Mouse (Mus musculus): ENCODE measurements around the gene Zkscan14. TPM values are rescaled to one million over a fixed set of nuclear protein-coding genes. Genes with fewer than 3 reads are reported as not detected.
"Not testable (repeated sequence)": the region's sequence is repeated elsewhere in the genome, so short reads cannot be mapped to it uniquely, and the experiment has no call there.

Gene Zkscan14
- 10 to 100 TPM in 1 of 2 experiments, 1 to 10 TPM in 1; 9.2 to 10.4 TPM for total RNA-seq (2021)
- long read RNA-seq, experiment 1, transcript Zkscan14-201 (3 exons, 1,967 nt), result major isoform, 13 of 16 reads
- long read RNA-seq, experiment 1, partial matches to known transcripts, result 0 of 16 reads
- long read RNA-seq, experiment 1, other reads (novel, unspliced or antisense), result 3 of 16 reads
- long read RNA-seq, experiment 2, transcript Zkscan14-201 (3 exons, 1,967 nt), result major isoform, 9 of 14 reads
- long read RNA-seq, experiment 2, partial matches to known transcripts, result 0 of 14 reads
- long read RNA-seq, experiment 2, other reads (novel, unspliced or antisense), result 5 of 14 reads

GRCm38 (mm10) chr5:145201321-145201991 is at the start of gene Zkscan14:
Zkscan14 (minus strand) TSS chr5:145201868.
- intact Hi-C loops (cut with DNase I), result no loop called here
- peak; percentile 77 to 78 for DNase-seq (ENCODE audit: low spot score in 2 of 2)

GRCm38 (mm10) chr5:145249520-145249919 is 47.9 kb upstream of the Zkscan14 start:
- DNase-seq (ENCODE audit: low spot score in 2 of 2), result no peak
- intact Hi-C loops (cut with DNase I), result no loop called here

DNA sequence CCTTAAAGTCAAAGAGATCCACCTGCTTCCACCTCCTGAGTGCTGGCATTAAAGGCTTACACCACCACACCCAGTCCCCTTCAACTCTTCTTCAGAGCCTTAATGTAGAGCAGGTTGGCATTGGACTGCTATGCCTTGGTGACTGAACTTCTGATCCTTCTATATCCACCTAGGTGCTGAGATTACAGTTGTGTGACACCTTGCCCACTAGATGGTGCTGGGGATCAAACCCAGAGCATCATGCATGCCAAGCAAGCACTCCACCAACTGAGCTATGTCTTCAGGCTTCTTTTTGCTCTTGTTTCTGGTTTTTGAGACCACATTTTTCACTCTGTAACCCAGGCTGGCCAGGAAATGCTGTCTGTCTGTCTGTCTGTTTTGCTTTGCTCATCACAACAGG is 33.0 kb upstream of the Zkscan14 start:
- DNase-seq (ENCODE audit: low spot score in 2 of 2), result no peak
- intact Hi-C loops (cut with DNase I), result no loop called here

DNA sequence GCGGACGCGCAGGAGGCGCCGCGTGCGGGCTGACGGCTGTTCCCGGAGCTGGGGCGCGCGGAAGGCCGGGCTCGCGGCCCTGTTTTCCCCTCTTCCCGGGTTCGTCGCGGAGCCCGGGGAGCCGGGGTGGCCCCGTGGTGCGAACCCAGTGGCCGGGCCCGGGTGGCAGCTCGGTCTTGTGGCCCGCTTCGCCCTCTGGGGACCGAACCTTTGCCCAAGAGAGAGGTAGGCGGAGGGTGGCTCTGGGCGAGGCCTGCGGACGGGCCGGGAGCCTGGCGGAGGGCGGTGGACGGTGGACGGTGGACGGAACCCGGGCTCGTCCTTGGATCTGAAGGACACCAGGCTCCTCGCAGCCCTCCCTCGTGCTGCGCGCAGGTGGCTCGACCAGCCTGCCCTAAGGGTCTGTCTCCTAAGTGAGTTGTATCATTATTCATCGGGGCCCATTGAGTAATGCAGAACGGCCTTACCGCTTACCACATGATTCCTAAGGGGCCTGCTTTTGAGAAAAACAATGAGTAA is 30.3 kb upstream of the Zkscan14 start:
- DNase-seq (ENCODE audit: low spot score in 2 of 2), result peak in 1 of 2 experiments; percentile 13
- intact Hi-C loops (cut with DNase I), result loop anchor here (2.0 kb wide), 2 partner anchors 27 to 49 kb away; partner anchors contain the start of genes Zkscan5 and Zscan25

GRCm38 (mm10) chr5:145231367-145231871 is 29.8 kb upstream of the Zkscan14 start, which contains the start of gene Zfp655:
Zfp655 (plus strand) TSS chr5:145231715.
- DNase-seq (ENCODE audit: low spot score in 2 of 2), result peak; percentile 97
- intact Hi-C loops (cut with DNase I), result loop anchor here (2.0 kb wide), 2 partner anchors 27 to 49 kb away; partner anchors contain the start of genes Zkscan5 and Zscan25

GRCm38 (mm10) chr5:145230641-145231040 is 29.0 kb upstream of the Zkscan14 start:
- intact Hi-C loops (cut with DNase I), result loop anchor here (2.0 kb wide), 2 partner anchors 26 to 50 kb away; partner anchors contain the start of genes Zkscan5 and Zscan25
- no peak for DNase-seq (ENCODE audit: low spot score in 2 of 2)

GRCm38 (mm10) chr5:145229283-145229682 is 27.6 kb upstream of the Zkscan14 start:
- DNase-seq (ENCODE audit: low spot score in 2 of 2); intact Hi-C loops (cut with DNase I): not testable (repeated sequence)

- intact Hi-C loops (cut with DNase I), result no loop called here
Observed at GRCm38 (mm10) chr5:145226453-145226852, 24.8 kb upstream of the Zkscan14 start.

GRCm38 (mm10) chr5:145223395-145223794 is 21.7 kb upstream of the Zkscan14 start:
- no peak for DNase-seq (ENCODE audit: low spot score in 2 of 2)
- intact Hi-C loops (cut with DNase I), result no loop called here

More at GRCm38 (mm10) chr5:145226453-145226852, 24.8 kb upstream of the Zkscan14 start:
- no peak for DNase-seq (ENCODE audit: low spot score in 2 of 2)

GRCm38 (mm10) chr5:145222840-145223239 is 21.2 kb upstream of the Zkscan14 start:
- no peak for DNase-seq (ENCODE audit: low spot score in 2 of 2)
- intact Hi-C loops (cut with DNase I), result no loop called here

DNA sequence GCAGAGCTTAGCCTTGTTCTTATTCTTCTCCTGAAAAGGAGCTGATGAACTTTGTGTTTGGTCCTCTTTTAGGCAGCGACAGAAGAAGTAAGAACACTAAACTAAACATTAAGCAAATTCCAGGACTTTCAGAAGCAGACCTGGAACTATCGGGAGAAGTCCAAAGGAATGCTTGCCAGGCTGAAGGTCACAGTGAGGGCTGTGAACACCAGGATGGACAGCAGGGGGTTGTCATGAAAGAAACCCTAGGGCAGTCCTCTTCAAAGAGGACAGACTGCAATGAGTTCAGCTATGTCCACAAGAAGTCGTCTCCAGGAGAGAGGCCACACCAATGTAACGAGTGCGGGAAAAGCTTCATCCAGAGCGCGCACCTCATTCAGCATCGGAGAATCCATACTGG is 18.3 kb upstream of the Zkscan14 start:
- intact Hi-C loops (cut with DNase I), result no loop called here
- DNase-seq (ENCODE audit: low spot score in 2 of 2), result no peak

DNA sequence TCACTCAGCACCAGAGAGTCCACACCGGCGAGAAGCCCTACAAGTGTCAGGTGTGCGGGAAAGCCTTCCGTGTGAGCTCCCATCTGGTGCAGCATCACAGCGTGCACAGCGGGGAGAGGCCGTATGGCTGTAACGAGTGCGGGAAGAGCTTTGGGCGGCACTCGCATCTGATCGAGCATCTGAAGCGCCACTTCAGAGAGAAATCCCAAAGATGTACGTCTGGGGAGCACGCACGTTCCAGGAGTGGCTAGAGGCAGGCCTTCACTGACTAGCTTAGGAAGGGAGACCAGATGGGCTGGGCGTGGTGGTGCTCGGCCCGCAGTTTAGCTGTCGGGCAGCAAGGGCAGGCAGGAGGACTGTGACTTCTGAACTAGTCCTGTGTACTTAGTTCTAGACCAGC is 17.0 kb upstream of the Zkscan14 start:
- no peak for DNase-seq (ENCODE audit: low spot score in 2 of 2)
- intact Hi-C loops (cut with DNase I), result no loop called here

- DNase-seq (ENCODE audit: low spot score in 2 of 2), result no peak
- intact Hi-C loops (cut with DNase I), result no loop called here
Observed at GRCm38 (mm10) chr5:145218206-145218605, 16.5 kb upstream of the Zkscan14 start.

DNA sequence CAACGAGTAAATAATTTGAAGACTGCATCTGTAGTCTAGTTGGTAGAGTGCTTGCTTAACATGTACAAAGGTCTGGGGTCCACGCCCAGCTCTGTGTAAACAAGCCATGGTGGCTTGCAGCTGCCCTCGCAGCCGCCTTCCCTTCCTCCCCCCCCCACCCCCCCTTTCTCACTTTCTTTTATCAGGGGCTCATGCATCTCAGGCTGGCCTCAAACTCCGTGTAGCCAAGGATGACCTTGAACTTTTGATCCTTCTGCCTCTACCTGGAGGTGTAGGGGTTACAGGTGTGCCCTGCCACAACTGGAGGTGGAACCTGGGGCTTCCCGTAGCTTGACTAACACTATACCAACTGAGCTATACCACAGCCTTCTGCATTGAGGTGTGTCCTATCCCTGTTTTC is 16.1 kb upstream of the Zkscan14 start:
- intact Hi-C loops (cut with DNase I), result no loop called here
- no peak for DNase-seq (ENCODE audit: low spot score in 2 of 2)

- intact Hi-C loops (cut with DNase I), result no loop called here
- no peak for DNase-seq (ENCODE audit: low spot score in 2 of 2)
Observed at GRCm38 (mm10) chr5:145214679-145215078, 13.0 kb upstream of the Zkscan14 start.

DNA sequence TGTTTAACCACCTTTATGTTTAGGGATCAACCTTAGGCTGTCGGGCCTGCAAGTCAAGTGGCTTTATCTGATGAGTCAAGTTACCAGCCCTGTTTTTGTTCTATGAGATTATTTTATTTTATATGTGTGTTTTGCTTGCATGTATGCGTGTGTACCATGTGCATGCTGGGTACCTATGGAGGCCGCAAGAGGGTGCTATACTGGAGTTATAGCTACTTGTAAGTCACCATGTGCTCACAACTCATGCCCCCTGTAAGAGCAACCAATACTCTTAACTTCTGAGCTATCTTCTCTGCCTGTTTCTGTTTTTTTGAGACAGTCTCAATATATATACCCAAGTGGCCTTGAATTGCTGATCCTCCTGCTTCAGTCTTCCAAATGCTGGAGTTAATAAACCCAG is 11.8 kb upstream of the Zkscan14 start:
- intact Hi-C loops (cut with DNase I), result no loop called here
- DNase-seq (ENCODE audit: low spot score in 2 of 2), result no peak

- no peak for DNase-seq (ENCODE audit: low spot score in 2 of 2)
- intact Hi-C loops (cut with DNase I), result no loop called here
Observed at GRCm38 (mm10) chr5:145212216-145212615, 10.5 kb upstream of the Zkscan14 start.

- DNase-seq (ENCODE audit: low spot score in 2 of 2), result no peak
- intact Hi-C loops (cut with DNase I), result no loop called here
Observed at GRCm38 (mm10) chr5:145211340-145211739, 9.7 kb upstream of the Zkscan14 start.

GRCm38 (mm10) chr5:145208391-145208790 is 6.7 kb upstream of the Zkscan14 start:
- intact Hi-C loops (cut with DNase I); DNase-seq (ENCODE audit: low spot score in 2 of 2): not testable (repeated sequence)

- intact Hi-C loops (cut with DNase I), result no loop called here
- no peak for DNase-seq (ENCODE audit: low spot score in 2 of 2)
Observed at GRCm38 (mm10) chr5:145207954-145208353, 6.3 kb upstream of the Zkscan14 start.

All from left cerebral cortex, postnatal 14 days (tissue).